Mouse (Mus musculus) thymus, postnatal 36 days (tissue): ENCODE measurements around the gene Vasp.

Experiments
- DNase-seq, 2 experiments: peaks; one replicate each; pipeline ENCODE4 v3.0.0; 2022; ENCODE audit warnings: mixed read lengths in 2 of 2

The Vasp gene

GRCm38 (mm10) chr7:19208201-19208910 is 63.3 kb downstream of the Vasp start:
- no peak for DNase-seq
